Mouse (Mus musculus): Measurements from ENCODE around the gene Pilrb2. TPM values are rescaled to one million over a fixed set of nuclear protein-coding genes. Genes with fewer than 3 reads are reported as not detected.
"Not testable (repeated sequence)": the region's sequence is repeated elsewhere in the genome, so short reads cannot be mapped to it uniquely, and the experiment has no call there.

Pilrb2 gene
- 1 to 10 TPM; 2.8 to 3.4 TPM for total RNA-seq (2021)
- long read RNA-seq, experiment 1, transcript Pilrb2-202 (5 exons, 969 nt) = major isoform, 7 of 9 reads
- long read RNA-seq, experiment 1, partial matches to known transcripts = 0 of 9 reads
- long read RNA-seq, experiment 1, other reads (novel, unspliced or antisense) = 2 of 9 reads
- long read RNA-seq, experiment 2, partial matches to known transcripts = 0 of 1 reads
- long read RNA-seq, experiment 2, other reads (novel, unspliced or antisense) = 0 of 1 reads

DNA sequence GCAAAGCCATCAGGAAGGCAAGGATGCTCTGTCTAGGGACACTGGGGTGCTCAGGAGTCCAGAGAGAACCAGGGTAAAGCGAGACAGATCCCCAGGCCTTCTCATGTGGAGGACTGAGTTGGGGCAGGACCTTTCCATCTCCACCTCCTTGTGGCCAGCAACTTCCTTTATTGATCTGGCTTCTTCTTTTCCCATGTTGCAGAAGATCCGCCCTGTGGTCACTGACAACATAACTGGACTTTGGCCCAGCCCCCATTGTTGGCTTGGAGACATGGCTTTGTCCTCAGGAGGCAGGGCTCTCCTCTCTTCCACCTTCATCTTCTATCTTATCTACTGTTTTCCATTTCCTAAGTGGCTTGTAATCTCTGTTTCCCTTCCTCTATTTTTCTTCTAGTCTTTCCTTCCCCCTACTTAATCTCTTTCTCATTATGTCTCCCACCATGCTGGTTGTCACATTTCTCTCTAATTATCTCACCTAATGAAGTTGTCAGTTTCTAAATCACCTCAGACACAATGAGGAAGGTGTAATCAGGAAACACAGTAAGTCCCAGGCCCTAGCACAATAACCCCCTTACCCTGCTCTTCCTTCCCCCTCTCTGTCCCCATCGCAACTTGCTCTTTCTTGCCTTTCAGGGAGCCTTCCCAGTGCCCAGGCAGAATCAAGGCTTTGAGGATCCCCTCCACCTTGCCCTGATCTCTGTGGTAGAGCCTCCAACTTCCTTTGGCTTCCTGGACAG lies at the start of gene Pilrb2:
Gene Pilrb2, minus strand, starts transcription at position 172 of the 737 bp plus-strand sequence.
- DNase-seq (ENCODE audit: low spot score in 2 of 2) = not testable (repeated sequence)

DNA sequence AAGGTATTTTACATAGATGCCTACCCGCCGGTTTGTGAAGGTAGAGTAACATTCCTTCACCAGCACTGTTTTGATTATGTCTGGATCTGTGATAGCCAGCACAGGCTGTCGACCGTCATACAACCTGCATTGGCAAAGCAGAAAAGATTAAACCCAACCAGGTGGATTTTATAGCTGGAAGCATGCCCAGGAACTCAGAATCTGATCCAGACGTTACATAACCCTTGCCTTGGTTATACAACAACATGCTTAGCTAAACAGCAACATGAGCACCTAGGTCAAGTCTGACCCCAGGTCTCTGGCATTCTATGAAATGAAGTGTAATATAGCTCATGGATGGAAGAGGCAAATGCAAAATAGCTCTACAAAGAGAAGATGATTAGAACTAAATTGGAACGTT lies 43.9 kb upstream of the Pilrb2 start:
- DNase-seq (ENCODE audit: low spot score in 2 of 2) = no peak

DNA sequence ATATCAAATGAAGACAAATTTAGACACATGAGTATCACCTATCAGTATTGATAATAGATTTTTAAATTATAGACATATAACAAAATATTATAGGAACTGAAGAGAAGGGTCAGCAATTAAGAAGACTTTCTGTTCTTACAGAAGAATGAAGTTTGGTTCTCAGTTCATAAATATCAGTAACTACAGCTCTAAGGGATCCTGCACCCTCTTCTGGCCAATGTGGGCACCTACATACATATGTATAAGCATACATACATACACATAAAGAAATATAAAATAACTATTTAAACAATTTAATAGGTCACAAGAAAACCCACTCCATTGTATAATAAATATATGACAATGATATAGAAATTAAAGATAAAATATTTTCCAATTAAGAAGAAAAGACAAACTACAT lies 42.9 kb upstream of the Pilrb2 start:
- no peak for DNase-seq (ENCODE audit: low spot score in 2 of 2)

DNA sequence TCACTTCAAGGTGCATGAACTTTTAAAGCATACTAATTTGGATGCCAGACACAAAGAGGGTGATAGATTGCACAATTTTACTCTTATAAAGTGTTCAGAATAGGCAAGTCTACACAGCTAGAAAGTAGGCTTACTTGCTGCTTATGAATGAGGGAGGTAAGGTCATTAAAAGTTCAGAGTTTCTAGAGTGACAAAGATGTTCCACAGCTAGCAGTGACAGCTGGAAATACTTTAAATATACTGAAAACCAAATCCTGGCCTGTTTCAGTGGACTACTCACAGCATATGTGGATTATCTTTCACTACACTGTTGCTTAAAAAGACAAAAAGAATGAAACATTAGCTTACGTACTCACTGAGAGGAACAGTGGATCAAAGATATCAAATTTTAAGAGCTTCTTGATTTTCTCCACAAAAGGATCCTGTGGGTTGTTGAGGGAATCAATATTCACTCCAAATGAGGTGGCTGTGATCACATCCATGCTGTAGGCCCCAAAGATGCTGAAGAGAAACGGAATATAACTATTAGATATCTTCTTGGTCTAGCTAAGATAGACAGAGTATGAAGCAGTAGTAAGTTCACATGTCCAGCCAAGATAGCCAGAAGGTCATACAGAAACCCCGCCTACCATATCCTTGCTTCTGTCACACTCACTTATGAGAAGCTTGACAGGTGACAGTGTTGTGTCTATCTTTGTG lies 38.1 kb upstream of the Pilrb2 start:
- DNase-seq (ENCODE audit: low spot score in 2 of 2) = no peak

DNA sequence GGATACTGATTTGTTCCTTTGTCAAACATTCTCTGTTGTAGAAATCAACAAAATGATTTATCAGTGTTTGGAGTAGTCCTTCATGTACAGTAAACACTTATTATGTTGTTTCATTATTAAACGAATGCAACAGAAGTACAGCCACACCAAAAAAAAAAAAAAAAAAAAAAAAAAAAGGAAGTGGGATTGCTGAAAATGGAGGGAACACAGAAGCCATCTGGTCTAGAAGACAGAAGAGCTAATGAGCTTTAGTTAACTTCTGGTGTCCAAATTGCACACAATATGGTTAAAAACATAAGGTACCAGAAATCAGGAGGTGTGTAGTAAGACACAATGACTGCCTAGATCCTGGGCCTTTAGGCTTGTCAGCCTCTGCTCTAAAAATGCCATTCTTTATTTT lies 26.2 kb upstream of the Pilrb2 start:
- no peak for DNase-seq (ENCODE audit: low spot score in 2 of 2)

DNA sequence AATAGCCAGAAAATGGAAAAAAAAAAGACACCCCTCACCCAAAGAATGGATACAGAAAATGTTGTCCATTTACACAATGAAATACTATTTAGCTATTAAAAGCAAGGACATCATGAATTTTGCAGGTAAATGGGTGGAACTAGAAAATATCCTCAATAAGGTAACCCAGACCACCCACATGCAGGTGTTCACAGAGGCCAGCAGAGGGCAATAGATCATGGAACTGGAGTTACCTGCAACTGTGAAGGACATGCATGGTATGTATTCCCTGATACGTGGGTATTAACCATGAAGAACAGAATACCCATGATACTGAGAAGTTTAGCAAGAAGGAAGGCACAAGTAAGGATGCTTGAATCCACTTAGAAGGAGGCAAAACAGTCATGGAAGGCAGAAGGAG lies 21.3 kb upstream of the Pilrb2 start:
- DNase-seq (ENCODE audit: low spot score in 2 of 2) = no peak

DNA sequence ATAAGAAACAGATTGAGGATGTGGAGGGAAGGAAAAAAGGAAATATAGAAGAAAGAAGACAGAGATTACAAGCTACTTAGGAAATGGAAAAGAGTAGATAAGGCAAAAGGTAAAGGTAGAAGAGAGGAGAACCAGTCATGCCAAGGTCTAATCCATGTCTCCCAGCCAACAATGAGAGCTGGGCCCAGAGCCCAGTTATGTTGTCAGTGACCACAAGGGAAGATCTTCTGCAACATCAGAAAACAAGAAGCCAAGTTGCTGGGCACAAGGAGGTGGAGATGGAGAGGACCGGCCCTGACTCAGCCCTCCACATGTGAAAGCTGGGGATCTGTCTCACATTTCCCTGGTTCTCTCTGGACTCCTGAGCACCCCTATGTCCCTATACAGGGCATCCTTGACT lies 16.1 kb upstream of the Pilrb2 start:
- no peak for DNase-seq (ENCODE audit: low spot score in 2 of 2)

DNA sequence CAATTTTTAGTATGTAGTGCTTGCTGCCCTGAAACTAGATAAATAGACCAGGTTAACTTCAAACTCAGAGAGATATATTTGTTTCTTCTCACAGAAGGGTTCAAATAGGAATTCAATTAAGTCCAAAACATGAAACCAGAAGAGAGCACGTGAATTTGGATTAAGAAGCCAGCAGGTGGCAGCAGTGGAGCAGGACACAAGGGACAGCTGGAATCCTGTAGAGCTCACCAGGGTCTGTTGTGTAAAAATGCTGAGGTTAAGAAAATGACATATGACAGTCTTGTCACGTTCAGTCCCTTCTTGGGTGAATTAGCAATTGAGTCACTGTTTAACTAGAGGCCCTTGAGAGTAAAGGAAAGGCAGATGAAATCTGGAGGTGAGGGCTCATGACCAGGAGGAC lies 14.3 kb upstream of the Pilrb2 start:
- DNase-seq (ENCODE audit: low spot score in 2 of 2) = peak in 1 of 2 experiments; percentile 30

DNA sequence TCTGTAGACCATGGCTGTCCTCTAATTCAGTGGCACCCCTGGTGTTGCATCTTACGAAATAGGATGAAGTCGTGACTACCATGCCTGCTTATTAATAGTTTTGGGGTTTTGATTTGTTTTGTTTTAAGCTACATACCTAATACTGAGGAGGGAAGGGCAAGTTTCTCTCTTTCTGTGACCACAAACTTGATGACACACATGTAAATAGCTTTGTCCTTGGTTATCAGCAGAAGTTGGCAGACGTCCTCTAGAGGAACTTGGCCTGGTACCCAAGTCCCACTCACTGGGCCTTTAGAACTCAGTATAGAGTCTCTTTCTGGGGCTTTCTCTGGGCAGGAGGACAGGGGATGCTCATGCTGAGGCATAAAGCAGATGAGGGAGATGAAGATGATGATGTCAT lies 11.7 kb upstream of the Pilrb2 start:
- DNase-seq (ENCODE audit: low spot score in 2 of 2) = no peak

DNA sequence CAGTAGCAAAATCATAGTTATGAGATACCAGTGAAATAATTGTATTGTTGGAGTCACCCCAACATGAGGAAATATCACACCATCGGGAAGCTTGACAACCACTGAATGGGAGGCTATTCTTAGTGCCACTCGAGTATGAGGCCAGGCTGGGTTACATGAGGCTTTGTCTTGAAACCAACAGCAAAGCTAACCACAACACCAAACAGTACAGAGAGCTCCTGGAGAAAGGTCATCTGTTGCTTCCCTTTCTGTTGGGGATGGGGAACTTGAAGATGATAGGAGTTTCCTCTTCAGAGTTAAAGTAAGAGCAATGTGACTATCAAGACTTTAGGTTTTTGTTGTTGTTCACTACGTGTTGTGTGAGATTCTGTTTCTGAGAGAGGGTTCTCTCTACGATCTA lies 11.3 kb upstream of the Pilrb2 start:
- no peak for DNase-seq (ENCODE audit: low spot score in 2 of 2)

DNA sequence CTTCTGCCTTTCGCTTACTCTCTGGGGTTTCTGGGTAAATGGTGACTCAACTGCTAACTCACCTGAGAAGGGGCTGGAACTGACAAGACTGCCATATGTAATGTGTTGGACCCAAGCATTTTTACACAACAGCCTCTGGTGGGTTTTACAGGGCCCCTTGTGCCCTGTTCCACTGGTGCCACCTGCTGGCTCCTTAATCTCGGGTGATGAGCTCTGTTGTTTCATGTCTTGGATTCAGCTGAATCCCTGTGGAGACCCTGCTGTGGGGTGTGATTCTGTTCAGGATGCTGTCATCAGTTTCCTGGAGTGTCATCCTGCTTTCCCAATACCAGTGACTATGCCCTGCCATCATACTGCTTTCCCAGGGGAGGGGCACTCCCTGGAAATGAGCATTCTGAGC lies 6.2 kb upstream of the Pilrb2 start:
- DNase-seq (ENCODE audit: low spot score in 2 of 2) = no peak

GRCm38 (mm10) chr5:137875054-137875453 lies 3.4 kb upstream of the Pilrb2 start:
- no peak for DNase-seq (ENCODE audit: low spot score in 2 of 2)

DNA sequence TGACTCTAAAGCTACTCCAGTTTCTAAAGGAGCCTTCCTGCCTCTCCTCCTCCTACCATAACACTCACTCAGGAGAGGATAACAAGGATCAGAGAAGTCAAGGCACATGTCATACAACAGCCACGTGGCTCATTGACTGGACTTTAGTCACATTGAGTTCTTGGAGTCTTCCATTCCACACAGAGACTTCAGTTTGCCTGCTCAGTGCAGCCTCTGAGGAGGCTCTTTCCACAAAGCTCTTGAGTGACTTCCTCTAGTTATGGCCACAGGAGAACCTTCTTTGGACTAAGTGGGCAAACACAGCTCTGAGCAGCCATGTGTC lies 727 bp upstream of the Pilrb2 start:
- not testable (repeated sequence) for DNase-seq (ENCODE audit: low spot score in 2 of 2)

DNA sequence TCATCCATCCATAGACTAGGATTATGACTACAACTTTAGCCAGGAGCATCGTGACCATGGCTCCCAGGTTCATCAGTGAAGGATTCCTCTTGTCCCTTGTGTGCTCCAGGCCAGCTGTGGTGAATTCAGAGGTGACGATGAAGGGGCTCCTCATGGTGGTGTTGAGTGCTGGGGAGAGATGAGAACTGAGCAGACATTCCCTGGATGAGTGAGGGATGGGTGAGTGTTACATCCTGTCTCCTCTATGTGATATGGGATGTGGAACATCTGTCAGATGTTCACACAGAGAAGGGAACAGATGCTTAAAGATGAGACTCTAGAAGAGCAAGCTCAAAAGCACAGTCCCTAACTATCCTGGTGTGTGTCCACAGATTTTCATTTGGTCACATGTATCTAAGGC lies 3.0 kb downstream of the Pilrb2 start:
- not testable (repeated sequence) for DNase-seq (ENCODE audit: low spot score in 2 of 2)

DNA sequence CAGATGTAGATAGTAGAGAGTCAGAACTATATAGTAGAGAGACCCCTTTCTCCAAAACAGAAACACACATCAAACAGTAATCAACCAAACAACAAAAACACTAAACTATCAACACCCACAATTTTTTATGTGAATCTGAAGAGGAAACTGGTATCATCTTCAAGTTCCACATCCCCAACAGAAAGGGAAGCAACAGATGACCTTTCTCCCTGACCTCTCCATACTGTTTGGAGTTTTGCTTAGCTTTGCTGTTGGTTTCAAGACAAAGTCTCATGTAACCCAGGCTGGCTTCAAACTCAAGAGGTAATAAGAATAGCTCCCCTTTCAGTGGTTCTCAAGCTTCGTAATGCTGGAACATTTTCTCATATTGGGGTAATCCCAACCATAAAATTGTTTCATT lies 7.6 kb downstream of the Pilrb2 start:
- not testable (repeated sequence) for DNase-seq (ENCODE audit: low spot score in 2 of 2)

GRCm38 (mm10) chr5:137857960-137858710 lies 13.5 kb downstream of the Pilrb2 start, which contains the start of gene Pilrb1:
TSS of gene Pilrb1 (minus strand) at chr5:137858106.
- DNase-seq (ENCODE audit: low spot score in 2 of 2) = not testable (repeated sequence)

- DNase-seq (ENCODE audit: low spot score in 2 of 2) = not testable (repeated sequence)
These were observed 14.7 kb downstream of the Pilrb2 start for GRCm38 (mm10) chr5:137856870-137857269.

- not testable (repeated sequence) for DNase-seq (ENCODE audit: low spot score in 2 of 2)
These were observed 16.7 kb downstream of the Pilrb2 start for GRCm38 (mm10) chr5:137854907-137855306.

GRCm38 (mm10) chr5:137850313-137850712 lies 21.3 kb downstream of the Pilrb2 start:
- not testable (repeated sequence) for DNase-seq (ENCODE audit: low spot score in 2 of 2)

DNA sequence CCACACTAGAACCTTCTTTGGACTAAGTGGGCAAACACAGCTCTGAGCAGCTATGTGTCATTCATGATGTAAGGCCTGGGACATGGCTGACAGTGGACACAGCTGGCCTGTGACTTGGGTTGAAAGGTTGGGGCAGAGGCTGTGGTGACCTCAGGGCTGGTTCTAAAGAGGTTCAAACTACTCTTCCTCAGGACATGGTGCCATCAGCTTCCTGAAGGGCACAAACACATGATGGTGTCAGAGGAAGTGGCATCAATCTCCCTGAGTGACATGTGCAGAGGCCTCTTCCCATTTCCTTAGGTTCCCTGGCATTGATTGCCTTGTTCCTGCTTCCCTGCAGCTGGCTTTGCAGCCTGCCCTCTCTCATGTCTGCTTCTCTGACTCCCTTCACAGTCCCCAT lies 34.5 kb downstream of the Pilrb2 start:
- not testable (repeated sequence) for DNase-seq (ENCODE audit: low spot score in 2 of 2)

DNA sequence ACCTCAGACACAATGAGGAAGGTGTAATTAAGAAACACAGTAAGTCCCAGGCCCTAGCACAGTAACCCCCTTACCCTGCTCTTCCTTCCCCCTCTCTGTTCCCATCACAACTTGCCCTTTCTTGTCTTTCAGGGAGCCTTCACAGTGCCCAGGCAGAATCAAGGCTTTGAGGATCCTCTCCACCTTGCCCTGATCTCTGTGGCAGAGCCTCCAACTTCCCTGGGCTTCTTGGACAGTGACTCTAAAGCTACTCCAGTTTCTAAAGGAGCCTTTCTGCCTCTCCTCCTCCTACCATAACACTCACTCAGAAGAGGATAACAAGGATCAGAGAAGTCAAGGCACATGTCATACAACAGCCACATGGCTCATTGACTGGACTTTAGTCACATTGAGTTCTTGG lies 35.0 kb downstream of the Pilrb2 start:
- no peak for DNase-seq (ENCODE audit: low spot score in 2 of 2)

Measured in adrenal gland, postnatal 4 days (tissue).